Mouse (Mus musculus): ENCODE results near the gene Olfr315. TPM values are rescaled to one million over a fixed set of nuclear protein-coding genes. Genes with fewer than 3 reads are reported as not detected.

Olfr315 gene
- polyA plus RNA-seq, 1 experiment: not detected

DNA sequence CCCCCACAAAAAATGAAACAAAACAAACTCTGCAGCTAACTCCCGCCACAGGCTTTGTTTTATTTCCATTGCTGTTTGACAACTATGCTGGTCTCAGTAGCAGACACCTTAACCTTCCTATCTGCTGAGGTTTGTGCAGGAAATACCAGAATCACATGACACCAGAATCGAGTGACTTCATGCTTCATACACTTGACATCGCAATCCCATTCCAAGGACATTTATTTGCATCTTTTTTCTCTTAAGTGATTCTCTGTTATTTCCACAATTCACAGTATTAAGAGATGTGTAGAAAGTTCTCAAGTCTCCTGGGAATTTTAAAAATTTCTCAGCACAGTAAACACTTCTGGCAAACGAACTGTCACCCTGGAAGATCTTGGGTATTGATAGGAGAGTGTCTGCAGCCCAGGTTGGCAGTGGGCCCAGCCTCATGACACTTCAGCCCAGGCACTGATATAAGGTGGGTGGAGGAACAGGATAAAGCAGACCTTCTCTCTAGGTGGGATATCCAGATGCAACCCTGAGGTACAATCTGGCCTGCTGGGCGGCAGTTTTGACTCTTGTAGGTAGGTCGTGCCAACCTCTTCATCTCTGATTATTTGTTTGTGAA lies 9.6 kb downstream of the Olfr315 start, which contains the start of gene Olfr314:
Gene Olfr314, plus strand, starts transcription at position 473 of the 610 bp plus-strand sequence.
- no peaks in the 10 kb centered on the region for H3K4me1 ChIP-seq (ENCODE audit: control insufficient read depth, insufficient read depth, low read length)
- H3K36me3 ChIP-seq (ENCODE audit: control insufficient read depth, insufficient read depth, low read length): no peaks in the 10 kb centered on the region
- H3K27ac ChIP-seq (ENCODE audit: insufficient read depth, low read depth, low read length): no peak within 1 kb of the TSS
- WGBS: 65% methylated on average over 6 of the region's 6 CpGs
- no peak within 1 kb of the TSS for H3K4me3 ChIP-seq (ENCODE audit: insufficient read depth, low read depth, low read length)
- DNase-seq: no peak
- TF ChIP-seq POLR2A (IDR thresholded peaks at IDR 0.05; ENCODE audit: low read depth, low read length): no peak
- no peak for TF ChIP-seq CTCF (conservative IDR thresholded peaks at IDR 0.05; ENCODE audit: insufficient read depth, insufficient read length, low read depth, low read length)
- H3K27me3 ChIP-seq (replicated peaks; ENCODE audit: control insufficient read depth, insufficient read depth, low read length): no peaks in the 10 kb centered on the region

DNA sequence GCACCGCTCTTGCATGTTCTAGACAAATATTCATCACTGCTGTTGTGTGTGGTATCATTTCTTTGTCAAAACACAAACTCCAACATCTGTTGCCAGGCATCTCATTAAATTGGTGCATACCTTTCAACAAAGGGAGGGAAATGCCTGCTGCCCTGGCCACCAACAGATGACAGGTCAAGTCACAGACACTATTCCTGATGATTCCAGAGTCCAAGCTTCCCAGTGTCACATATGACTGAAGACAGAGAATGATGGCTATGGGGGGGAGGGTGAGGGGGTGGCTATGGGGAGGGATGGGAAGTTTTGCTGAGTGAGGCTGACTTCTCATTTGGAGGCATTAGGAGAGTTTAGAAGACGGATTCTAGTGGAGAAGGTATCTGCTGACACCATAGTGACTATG lies 11.2 kb downstream of the Olfr315 start:
- 77% methylated on average over 2 of the region's 2 CpGs for WGBS

GRCm38 (mm10) chr11:58787651-58788050 lies 14.7 kb downstream of the Olfr315 start:
- no peaks in the 10 kb centered on the region for H3K36me3 ChIP-seq (ENCODE audit: control insufficient read depth, insufficient read depth, low read length)
- DNase-seq: no peak
- no peak overlapping the region for H3K4me3 ChIP-seq (ENCODE audit: insufficient read depth, low read depth, low read length)
- TF ChIP-seq POLR2A (IDR thresholded peaks at IDR 0.05; ENCODE audit: low read depth, low read length): no peak
- TF ChIP-seq CTCF (conservative IDR thresholded peaks at IDR 0.05; ENCODE audit: insufficient read depth, insufficient read length, low read depth, low read length): no peak
- no peak overlapping the region for H3K27ac ChIP-seq (ENCODE audit: insufficient read depth, low read depth, low read length)
- H3K4me1 ChIP-seq (ENCODE audit: control insufficient read depth, insufficient read depth, low read length): no peaks in the 10 kb centered on the region
- WGBS: 93% methylated on average over 10 of the region's 10 CpGs
- H3K27me3 ChIP-seq (replicated peaks; ENCODE audit: control insufficient read depth, insufficient read depth, low read length): no peaks in the 10 kb centered on the region

More for the DNA sequence above, 11.2 kb downstream of the Olfr315 start:
- no peaks in the 10 kb centered on the region for H3K36me3 ChIP-seq (ENCODE audit: control insufficient read depth, insufficient read depth, low read length)
- DNase-seq: no peak
- no peak for TF ChIP-seq POLR2A (IDR thresholded peaks at IDR 0.05; ENCODE audit: low read depth, low read length)
- no peak for TF ChIP-seq CTCF (conservative IDR thresholded peaks at IDR 0.05; ENCODE audit: insufficient read depth, insufficient read length, low read depth, low read length)
- H3K27me3 ChIP-seq (replicated peaks; ENCODE audit: control insufficient read depth, insufficient read depth, low read length): no peaks in the 10 kb centered on the region
- H3K27ac ChIP-seq (ENCODE audit: insufficient read depth, low read depth, low read length): no peak overlapping the region
- no peak overlapping the region for H3K4me3 ChIP-seq (ENCODE audit: insufficient read depth, low read depth, low read length)
- H3K4me1 ChIP-seq (ENCODE audit: control insufficient read depth, insufficient read depth, low read length): no peaks in the 10 kb centered on the region

DNA sequence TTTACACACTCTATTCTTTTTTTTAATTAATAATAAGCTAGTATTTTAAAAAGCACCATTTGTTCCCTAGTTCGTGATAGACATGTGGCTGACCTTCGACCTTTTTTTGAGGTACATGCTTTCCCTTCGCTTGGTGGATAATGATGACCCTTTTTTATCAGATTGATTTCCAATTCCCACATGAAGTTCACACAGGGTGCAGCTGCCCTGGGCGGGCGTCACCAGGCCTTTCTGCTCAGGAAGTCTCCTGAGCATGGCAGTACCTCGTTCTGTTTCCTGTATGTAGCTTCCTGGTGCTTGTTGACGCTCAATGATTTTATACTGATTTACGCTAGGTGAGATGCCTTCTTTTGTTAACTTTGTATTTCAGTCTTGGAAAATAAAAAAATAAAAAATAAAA lies 15.4 kb downstream of the Olfr315 start:
- H3K4me3 ChIP-seq (ENCODE audit: insufficient read depth, low read depth, low read length): no peak overlapping the region
- no peaks in the 10 kb centered on the region for H3K36me3 ChIP-seq (ENCODE audit: control insufficient read depth, insufficient read depth, low read length)
- H3K4me1 ChIP-seq (ENCODE audit: control insufficient read depth, insufficient read depth, low read length): no peaks in the 10 kb centered on the region
- no peak overlapping the region for H3K27ac ChIP-seq (ENCODE audit: insufficient read depth, low read depth, low read length)
- TF ChIP-seq CTCF (conservative IDR thresholded peaks at IDR 0.05; ENCODE audit: insufficient read depth, insufficient read length, low read depth, low read length) (no peak), POLR2A (IDR thresholded peaks at IDR 0.05; ENCODE audit: low read depth, low read length) (no peak)
- H3K27me3 ChIP-seq (replicated peaks; ENCODE audit: control insufficient read depth, insufficient read depth, low read length): no peaks in the 10 kb centered on the region
- no peak for DNase-seq
- WGBS: 71% methylated on average over 8 of the region's 8 CpGs

DNA sequence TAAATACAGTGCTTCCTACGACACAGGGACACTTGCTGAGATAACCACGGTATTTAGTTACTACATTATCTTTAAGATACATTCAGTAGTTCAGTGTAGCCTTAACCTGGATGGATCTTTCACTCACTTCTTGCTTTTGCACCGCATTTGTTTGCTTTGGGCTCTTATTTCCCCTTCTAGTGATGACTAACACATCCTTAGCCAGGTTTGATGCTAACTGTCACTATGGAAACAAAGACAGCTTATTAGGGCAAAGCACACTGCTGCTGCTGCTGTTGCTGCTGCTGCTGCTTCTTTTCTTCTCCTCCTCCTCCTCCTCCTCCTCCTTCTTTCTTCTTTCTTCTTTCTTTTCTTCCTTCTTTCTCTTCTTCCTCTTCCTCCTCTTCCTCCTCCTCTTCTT lies 16.5 kb downstream of the Olfr315 start:
- no peaks in the 10 kb centered on the region for H3K36me3 ChIP-seq (ENCODE audit: control insufficient read depth, insufficient read depth, low read length)
- no peak for DNase-seq
- H3K27me3 ChIP-seq (replicated peaks; ENCODE audit: control insufficient read depth, insufficient read depth, low read length): no peaks in the 10 kb centered on the region
- no peak overlapping the region for H3K4me3 ChIP-seq (ENCODE audit: insufficient read depth, low read depth, low read length)
- no peaks in the 10 kb centered on the region for H3K4me1 ChIP-seq (ENCODE audit: control insufficient read depth, insufficient read depth, low read length)
- H3K27ac ChIP-seq (ENCODE audit: insufficient read depth, low read depth, low read length): no peak overlapping the region
- 34% methylated on average over 3 of the region's 3 CpGs for WGBS
- TF ChIP-seq CTCF (conservative IDR thresholded peaks at IDR 0.05; ENCODE audit: insufficient read depth, insufficient read length, low read depth, low read length): no peak
- no peak for TF ChIP-seq POLR2A (IDR thresholded peaks at IDR 0.05; ENCODE audit: low read depth, low read length)

DNA sequence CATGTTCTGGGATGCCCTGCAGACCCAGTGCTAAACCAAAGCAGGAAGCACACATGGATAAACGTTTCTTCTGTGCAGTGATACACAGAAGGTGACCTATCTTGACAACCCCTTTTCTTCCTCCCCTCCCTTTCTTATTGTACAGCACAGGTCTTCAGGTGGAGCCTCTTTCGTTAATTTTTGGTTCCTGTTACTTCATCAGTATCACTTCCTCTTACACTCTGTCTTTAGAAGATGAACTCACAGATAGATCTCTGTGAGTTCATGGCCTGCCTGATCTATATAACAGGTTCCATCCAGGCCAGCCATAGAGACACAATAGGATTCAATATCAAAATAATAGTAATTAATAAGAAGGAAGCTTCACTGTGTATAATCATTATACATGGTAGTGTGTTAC lies 17.1 kb downstream of the Olfr315 start:
- H3K4me1 ChIP-seq (ENCODE audit: control insufficient read depth, insufficient read depth, low read length): no peaks in the 10 kb centered on the region
- no peak overlapping the region for H3K4me3 ChIP-seq (ENCODE audit: insufficient read depth, low read depth, low read length)
- TF ChIP-seq POLR2A (IDR thresholded peaks at IDR 0.05; ENCODE audit: low read depth, low read length) (no peak), CTCF (conservative IDR thresholded peaks at IDR 0.05; ENCODE audit: insufficient read depth, insufficient read length, low read depth, low read length) (no peak)
- no peak for DNase-seq
- no peak overlapping the region for H3K27ac ChIP-seq (ENCODE audit: insufficient read depth, low read depth, low read length)
- WGBS: 30% methylated on average over 2 of the region's 2 CpGs
- no peaks in the 10 kb centered on the region for H3K36me3 ChIP-seq (ENCODE audit: control insufficient read depth, insufficient read depth, low read length)
- H3K27me3 ChIP-seq (replicated peaks; ENCODE audit: control insufficient read depth, insufficient read depth, low read length): no peaks in the 10 kb centered on the region

DNA sequence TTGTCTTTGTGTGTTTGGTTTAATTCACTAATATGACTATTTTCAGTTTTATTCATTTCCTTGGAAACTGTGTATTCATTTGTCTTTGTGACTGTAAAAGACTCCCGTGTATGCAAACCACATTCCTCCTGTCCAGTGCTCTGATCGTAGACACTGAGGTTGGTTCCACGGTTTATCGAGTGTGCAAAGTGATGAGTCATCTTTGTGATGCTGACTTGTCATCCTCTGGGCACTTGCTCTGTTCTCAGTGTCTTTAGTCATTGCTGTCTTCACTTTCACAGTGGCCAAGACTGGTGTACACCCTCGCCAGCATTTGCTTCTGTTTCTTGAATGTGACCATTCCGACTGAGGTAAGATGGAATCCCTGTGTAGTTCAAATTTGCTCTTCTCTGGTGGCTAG lies 17.7 kb downstream of the Olfr315 start:
- WGBS: 66% methylated on average over 6 of the region's 6 CpGs
- no peaks in the 10 kb centered on the region for H3K27me3 ChIP-seq (replicated peaks; ENCODE audit: control insufficient read depth, insufficient read depth, low read length)
- DNase-seq: no peak
- no peak overlapping the region for H3K27ac ChIP-seq (ENCODE audit: insufficient read depth, low read depth, low read length)
- H3K4me1 ChIP-seq (ENCODE audit: control insufficient read depth, insufficient read depth, low read length): no peaks in the 10 kb centered on the region
- TF ChIP-seq POLR2A (IDR thresholded peaks at IDR 0.05; ENCODE audit: low read depth, low read length): no peak
- no peak for TF ChIP-seq CTCF (conservative IDR thresholded peaks at IDR 0.05; ENCODE audit: insufficient read depth, insufficient read length, low read depth, low read length)
- H3K36me3 ChIP-seq (ENCODE audit: control insufficient read depth, insufficient read depth, low read length): no peaks in the 10 kb centered on the region
- no peak overlapping the region for H3K4me3 ChIP-seq (ENCODE audit: insufficient read depth, low read depth, low read length)
